Mouse (Mus musculus) R1 (cell line): ENCODE results near the gene Imp4.
A peak's percentile ranks its signal among the peaks of the same experiment; 100 is the strongest.
"Not testable (repeated sequence)": the region's sequence is repeated elsewhere in the genome, so short reads cannot be mapped to it uniquely, and the experiment has no call there.

Experiments
- DNase-seq: peaks from one replicate; pipeline ENCODE4 v3.0.0-alpha.2; 2018; ENCODE audit warnings: low read depth, low spot score

The Imp4 gene

GRCm38 (mm10) chr1:34439215-34439960, at the start of gene Imp4, which contains the start of gene Ccdc115:
Imp4 (plus strand) TSS chr1:34439851.
Ccdc115 (minus strand) TSS chr1:34439672.
- DNase-seq: peak; percentile 100

DNA sequence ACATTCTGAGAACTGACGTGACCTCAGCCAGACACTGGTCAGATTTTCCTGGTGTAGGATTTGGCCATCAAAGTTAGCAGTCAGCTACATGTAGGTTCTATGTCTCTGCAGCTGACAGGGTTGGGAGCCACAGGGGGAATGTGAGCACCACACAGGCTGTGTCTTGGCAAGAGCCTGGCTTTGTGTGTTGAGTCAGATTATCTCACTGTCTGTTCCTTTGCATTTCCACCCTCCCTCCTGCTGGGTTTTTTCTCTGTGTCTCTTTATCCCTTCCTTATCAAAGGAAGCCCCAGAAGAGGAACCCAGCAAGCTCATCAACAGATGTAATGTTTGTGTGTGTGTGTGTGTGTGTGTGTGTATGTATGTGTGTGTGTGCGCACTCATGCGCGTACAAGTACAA, 43.3 kb upstream of the Imp4 start:
- DNase-seq: peak; percentile 32

- no peak for DNase-seq
These were observed 40.3 kb upstream of the Imp4 start for GRCm38 (mm10) chr1:34399182-34399953.

DNA sequence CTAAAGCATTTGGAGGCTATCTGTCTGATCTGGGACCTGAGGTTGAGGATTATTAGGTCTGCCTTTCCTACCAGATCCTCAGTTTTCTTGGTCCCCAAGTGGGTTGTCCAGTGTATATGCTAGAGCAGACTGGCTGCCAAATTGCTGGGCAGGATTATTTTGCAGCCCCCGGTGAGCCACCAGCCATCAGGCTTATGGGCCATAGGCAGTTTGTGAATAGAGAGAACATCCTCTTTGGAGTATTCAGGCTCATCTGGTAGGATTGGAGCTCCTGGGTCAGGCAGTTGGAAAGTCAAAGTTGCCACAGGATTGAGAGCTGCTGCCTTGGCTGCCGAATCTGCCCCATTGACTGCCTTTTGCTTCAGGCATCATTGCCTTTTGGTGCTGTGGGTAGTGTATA, 11.2 kb upstream of the Imp4 start:
- DNase-seq: no peak

- no peak for DNase-seq
These were observed 10.4 kb upstream of the Imp4 start for GRCm38 (mm10) chr1:34429281-34429680.

DNA sequence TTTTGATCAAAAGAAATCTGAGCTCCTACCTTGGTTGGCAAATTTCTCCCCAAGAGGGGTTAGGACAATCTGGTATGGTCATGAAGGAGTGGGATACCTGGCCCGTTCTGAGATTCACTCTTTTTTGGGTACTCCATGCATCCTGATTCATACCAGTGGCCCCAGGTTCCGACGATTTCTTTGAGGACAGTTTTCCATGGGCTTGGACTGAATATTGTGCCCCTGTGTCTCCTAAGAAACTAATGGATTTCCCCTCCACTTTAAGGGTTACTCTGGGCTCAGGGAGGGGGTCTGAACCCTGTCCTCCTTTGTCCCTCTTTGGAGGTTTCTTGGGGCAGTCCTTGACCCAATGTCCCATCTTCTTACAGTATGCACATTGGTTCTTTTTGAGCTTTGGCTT, 8.7 kb upstream of the Imp4 start:
- DNase-seq: no peak

- no peak for DNase-seq
These were observed 8.2 kb upstream of the Imp4 start for GRCm38 (mm10) chr1:34431431-34431830.

DNA sequence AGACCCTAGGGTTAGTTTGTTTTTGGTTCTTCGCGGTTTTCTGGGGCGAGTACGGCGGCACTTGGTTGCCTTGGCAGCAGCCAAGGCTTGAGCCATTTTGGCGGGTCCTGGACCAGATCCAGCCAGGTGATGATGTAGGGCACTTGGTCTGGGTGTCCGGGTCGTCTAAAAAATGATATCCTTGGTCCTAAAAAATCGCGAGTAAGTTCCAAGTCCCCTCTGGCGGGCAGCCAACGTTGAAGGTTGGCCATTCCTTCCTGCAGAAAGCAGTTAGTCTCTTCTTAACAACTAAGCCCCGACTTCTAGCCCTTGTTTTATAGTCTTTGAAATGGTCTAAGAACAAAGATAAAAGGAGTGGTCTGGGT, 7.3 kb upstream of the Imp4 start:
- DNase-seq: peak; percentile 48

GRCm38 (mm10) chr1:34432776-34433481, 6.7 kb upstream of the Imp4 start:
- DNase-seq: peak; percentile 67

DNA sequence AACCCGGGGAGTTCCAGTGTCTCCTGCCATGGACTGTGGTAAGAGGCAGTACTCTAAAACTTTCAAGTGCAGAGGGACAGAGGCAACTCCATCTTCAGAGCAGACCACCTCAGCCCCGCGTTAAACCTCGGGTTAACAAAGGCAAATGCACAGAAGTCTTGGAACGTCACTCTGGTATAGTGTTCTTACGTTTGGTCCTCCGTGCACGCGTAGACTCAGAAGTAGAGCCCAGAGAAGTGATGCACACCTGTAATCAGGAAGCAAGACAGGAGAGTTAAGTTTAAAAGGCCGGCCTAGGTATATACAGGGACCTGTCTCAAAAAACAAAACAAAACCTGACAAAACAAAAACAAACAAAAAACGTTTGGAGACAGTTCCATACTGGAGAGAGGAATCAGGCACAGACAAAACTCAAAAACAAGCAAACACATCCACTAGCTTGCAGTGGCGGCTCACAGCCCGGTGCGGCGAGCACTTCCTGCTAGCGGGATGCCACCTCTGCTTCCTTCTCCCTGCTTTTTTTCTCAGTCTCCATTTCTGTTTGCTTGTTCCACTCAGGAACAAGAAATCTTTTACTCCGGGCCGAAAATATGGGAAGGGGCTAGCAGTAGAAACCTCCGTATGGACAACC, 5.6 kb upstream of the Imp4 start:
- peak; percentile 76 for DNase-seq

DNA sequence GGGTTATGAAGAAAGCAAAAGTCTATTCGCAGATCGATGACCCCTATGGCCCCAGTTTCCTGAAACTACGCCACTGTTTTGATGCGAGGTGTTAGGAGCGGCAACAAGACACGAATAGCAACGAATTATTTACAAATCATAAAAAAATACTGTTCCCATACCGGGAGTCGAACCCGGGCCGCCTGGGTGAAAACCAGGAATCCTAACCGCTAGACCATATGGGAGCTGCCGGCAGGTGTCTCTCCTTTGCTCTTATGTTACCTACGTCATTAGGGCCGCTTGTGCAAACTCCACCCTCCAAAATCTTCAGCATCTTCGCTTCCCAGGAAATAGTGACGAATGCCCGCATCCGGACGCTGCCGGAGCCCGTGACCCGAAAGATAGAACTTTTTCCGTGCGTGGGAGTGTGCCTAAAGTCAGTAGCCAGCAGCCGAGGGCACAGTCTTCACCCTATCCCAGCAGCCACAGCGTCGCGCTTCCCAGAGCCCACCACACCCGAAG, 4.9 kb upstream of the Imp4 start:
- DNase-seq: peak; percentile 85

DNA sequence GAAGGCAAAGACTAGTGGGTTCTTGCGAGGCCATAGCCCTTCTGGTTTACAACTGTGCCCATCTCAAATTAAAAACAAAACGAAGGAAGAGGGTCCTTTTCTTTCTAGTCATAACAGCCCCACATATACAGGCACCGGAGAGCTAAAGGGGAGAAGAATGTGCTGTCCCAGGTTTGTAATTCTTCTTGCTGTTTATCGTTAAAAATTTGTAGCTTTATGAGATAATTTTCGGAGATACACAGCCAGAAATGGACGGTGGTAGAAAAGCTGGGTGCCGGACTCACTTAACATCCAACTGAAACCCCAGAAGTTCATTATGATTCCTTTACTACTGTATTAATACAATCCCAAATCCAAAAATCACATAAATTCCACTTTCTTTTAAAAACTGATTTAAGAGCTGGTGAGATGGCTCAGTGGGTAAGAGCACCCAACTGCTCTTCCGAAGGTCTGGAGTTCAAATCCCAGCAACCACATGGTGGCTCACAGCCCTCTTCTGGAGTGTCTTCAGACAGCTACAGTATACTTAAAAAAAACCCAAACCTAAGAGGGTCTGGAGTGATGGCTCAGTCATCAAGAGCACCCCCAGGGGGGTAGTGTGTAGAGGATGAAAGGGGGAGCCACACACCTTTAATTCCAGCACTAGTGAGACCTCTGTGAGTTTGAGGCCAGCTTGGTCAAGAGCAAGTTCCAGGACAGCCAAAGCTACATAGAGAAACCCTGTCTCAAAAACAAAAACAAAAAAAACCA, 4.1 kb upstream of the Imp4 start:
- DNase-seq: no peak

DNA sequence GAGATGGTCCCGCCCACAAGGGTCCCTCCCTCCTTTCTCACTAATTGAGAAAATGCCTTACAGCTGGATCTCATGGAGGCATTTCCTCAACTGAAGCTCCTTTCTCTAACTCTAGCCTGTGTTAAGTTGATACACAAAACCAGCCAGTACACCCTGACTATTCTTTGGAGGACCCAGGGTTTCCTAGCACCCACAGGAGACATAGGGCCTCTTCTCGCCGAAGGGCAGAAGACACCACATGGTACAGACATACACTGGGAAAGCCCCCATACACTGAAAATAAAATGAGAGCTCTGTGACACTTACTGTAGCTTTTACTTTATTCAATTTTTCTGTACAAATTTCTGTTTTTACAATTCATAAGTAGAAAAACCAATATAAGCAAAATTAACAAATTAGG, 3.3 kb upstream of the Imp4 start:
- DNase-seq: no peak

DNA sequence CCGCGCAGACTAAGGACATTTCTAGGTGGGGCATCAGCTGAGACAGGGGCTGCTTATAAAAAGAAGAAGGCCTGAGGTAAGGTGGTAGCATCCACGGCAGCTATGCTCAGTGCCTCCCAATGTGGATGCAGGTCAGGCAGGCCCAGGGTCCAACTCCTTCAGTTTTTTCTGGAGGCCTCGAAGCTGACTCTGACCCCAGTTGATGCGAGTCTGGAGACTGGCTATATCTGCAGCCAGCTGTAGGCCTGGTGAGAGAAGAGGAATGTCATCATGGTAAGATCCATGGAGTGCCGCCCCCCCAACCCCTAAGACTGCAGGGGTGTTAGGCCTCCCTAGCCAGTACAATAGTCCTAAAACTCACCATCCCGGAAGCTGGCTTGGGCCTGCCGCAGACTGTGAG, 2.3 kb upstream of the Imp4 start:
- not testable (repeated sequence) for DNase-seq

DNA sequence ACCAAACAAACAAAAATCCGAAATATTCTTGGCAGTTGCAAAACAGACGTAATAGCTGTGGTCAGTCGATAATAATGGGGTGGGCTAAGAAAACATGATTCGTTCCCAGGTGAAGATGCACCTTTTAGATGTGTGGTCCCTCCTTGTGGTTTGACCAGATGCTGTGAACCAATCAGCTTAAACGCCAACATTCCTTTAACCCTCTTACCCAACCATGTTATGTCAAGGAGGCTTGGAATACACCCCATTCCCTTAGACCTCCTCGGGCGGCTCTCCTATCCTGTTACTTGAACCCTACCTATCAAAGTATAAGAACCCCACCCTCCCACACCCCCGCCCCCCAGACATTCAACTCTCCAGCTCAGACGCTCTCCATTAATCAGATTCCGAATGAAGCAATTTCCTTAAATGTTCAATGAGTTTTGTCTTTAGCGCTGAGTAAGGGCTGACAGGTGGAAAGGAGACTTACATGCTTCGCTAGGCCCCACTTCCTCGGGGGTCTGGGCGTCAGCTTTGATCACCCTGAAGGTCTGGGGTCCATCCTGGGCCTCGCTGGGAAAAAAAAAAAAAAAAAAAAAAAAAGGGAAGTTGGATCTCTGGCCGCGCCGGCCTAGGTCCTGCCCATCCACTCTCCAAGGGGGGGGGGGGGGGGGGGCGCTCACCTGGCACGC, 1.1 kb upstream of the Imp4 start:
- peak; percentile 51 for DNase-seq

DNA sequence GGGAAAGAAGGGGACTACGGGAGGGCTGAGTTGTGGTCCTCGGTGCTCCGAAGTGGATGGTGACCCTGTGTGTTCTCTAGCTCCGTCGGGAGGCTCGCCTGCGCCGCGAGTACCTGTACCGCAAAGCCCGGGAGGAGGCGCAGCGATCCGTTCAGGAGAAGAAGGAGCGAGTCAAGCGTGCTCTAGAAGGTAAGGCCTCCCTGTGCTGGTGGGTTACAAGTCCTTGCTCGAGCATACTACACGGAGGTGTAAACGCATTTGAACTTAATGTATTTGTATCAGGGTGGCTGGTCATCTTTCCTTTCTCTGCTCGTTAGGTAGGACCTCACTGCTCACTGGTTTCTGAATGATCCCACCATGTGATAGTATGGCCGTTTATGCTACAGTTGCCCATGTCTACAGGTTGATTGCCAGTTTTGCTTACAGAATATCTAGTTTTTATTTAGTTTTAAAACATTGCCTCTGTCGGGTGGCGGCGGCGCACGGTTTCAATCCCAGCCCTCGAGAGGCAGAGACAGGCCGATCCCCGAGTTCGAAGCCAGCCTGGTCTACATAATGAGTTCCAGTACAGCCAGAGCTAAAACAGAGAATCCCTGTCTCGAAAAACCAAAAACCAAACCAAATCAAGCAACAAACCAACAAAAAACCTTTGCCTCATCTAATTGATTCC, 445 bp downstream of the Imp4 start:
- no peak for DNase-seq

DNA sequence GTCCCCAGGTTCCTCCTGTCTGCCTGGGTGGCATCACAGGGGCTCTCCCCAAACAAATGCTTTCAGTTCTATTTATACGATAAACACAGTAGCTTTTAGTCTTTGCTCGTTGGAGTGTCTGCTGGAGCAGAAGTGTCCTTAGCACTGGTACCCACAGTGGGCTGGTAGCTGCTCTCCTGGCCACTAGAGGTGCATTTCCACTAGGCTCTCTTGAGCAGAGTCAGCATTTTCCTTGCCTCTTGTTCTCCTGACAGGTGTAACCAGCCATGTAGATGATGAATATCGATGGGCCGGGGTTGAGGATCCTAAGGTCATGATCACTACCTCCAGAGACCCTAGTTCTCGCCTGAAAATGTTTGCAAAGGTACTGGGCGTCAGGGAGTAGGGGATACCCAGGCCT, 3.5 kb downstream of the Imp4 start:
- DNase-seq: no peak

DNA sequence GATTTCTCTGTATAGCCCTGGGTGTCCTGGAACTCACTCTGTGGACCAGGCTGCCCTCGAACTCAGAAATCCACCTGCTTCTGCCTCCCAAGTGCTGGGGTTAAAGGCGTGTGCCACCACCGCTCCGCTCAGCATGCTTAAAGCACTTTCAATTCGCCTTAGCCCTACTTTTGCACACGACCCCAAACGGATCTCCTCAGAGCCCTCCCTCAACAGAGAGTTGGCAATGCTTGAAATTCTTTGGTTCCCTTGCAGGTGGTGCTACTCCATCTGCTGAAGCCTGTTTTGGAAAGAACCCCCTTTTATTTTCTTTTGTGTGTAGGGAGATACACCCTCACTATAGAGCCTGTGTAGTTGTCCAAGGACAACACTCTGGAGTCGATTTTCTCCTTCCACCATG, 18.8 kb downstream of the Imp4 start:
- DNase-seq: peak; percentile 37

- DNase-seq: peak; percentile 95
These were observed 19.8 kb downstream of the Imp4 start, which contains the start of gene Ptpn18 for GRCm38 (mm10) chr1:34459284-34460060. Ptpn18 (plus strand) TSS chr1:34459762.
